Mouse (Mus musculus) lung, adult 10 weeks (tissue): ENCODE results near the gene Npb. TPM values are rescaled to one million over a fixed set of nuclear protein-coding genes. Genes with fewer than 3 reads are reported as not detected.

Experiments used
- polyA plus RNA-seq: library from polyadenylated mRNA; stranded (reverse); fragments of 350-450 nt; fragmentation: Illumina TruSeq; extraction: RNeasy Lipid Tissue Mini Kit (QIAGEN cat#74804); gene quantifications from one replicate; pipeline ENCODE4 v1.2.3, GENCODE M21; 2014; ENCODE audit warnings: low read depth, low replicate concordance; ENCODE audit not compliant: insufficient read depth

Gene Npb
- 1.3 TPM for polyA plus RNA-seq

GRCm38 (mm10) chr11:120608241-120609034 lies at the start of gene Npb:
TSS of gene Npb (plus strand) at chr11:120608477.

DNA sequence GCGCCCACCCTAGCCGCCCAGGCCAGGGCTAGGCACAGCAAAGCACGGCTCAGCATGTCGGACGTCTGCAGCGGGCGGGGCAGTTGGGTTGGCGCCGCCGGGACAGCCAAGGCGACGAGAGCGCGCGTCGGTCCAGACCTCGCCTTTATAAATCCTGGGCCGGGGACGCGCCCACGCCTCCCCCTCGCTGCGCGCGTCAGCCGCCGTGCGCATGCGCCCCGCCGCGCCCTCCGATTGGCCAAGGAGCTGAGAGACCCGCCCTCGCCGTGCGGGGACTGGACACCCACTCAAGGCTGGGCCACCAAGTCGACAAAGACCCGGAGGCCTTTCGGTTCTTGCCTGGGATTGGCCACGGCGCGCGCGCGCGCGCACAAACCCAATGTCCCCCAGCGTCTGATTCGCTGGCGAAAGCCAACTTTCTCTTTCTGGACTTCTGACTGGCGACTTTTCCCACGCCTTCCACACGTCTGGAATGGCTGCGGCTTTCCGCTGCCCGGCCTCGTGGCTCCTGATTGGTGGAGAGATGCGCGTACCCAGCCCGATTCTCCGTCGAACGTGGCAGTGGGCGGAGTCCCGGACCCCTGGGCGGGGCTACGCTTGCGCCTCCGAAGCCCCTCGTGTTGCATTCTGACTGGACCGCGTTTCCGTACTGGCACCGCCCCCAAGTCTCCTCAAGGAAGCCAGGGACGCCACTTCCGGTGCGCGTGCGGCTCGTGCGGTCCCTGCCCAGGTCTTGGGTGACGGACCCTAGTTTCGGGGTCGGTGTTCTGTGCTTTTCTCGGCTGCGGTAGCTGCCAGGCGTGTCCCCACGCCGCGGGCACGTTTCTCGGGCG lies 35.3 kb upstream of the Npb start, which contains the start of gene P4hb:
P4hb (minus strand) TSS at position 502 of the 833 bp plus-strand sequence.

DNA sequence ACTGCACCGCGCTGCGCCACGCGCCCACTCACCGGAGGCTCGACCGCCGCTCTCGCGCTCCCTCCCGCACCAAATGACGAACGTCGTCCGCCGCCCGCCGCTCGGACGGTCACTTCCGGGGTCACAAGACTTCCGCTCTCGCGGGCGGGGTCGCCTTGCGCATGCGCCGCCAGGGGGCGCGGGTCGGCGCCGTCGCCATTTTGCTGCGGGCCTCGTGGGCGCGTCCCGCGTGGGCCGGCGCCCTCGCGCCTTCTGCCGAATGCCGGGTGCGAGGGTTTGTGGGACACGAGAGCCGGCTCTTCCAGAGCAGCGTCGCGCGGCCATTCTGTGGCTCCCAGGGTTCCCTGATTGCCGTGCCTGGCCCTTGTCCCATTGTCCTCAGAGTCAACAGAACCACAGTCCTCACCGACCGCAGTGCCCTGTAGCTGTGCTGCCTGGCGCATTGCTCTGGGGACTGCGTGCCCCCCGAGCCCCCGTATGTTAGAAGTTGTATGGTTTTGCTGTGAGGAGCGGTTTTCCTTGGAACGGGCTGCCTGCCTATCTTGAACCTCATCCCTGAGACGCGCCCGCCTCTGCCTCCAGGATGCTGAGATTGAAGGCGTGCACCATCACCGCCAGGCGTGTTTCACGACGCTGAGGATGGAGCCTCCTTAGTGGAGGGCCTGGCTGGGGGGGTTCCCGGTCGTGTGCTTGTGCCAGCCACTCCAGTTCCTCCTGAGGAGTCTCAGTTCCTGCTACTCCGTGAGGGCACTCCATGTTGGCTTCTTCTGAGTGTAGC lies 26.6 kb upstream of the Npb start, which contains the start of gene Arhgdia:
Arhgdia (minus strand) TSS at position 135 of the 778 bp plus-strand sequence.

GRCm38 (mm10) chr11:120598283-120598989 lies 9.8 kb upstream of the Npb start, which contains the start of the genes Alyref and Anapc11:
TSS of gene Alyref (minus strand) at chr11:120598365.
TSS of gene Anapc11 (plus strand) at chr11:120598421.

GRCm38 (mm10) chr11:120617519-120618112 lies 9.3 kb downstream of the Npb start, which contains the start of gene Pcyt2:
TSS of gene Pcyt2 (minus strand) at chr11:120617936.

GRCm38 (mm10) chr11:120625152-120625775 lies 17.0 kb downstream of the Npb start, which contains the start of gene Sirt7:
TSS of gene Sirt7 (minus strand) at chr11:120625240.

GRCm38 (mm10) chr11:120633520-120634343 lies 25.5 kb downstream of the Npb start, which contains the start of gene Mafg:
TSS of gene Mafg (minus strand) at chr11:120633600.

DNA sequence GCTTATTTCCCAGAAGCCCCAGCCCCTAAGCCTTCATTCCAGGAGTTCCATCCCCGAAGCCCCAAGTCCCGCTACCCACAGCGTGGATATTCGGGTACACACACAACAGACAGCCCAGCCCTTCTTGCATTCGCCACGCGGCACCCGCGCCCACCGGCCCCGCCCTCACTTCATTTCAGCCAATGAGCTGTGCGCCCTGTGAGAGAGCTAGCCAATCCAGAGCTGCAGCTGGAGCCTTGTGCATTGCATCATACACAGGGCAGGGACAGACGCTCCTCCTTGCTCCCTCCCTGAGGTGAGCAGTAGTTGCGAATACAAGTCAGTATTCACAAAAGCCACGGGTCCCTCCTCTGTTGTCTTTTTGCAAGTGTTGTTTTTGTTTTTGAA lies 35.3 kb downstream of the Npb start, which contains the start of gene Pycr1:
Pycr1 (minus strand) TSS at position 169 of the 387 bp plus-strand sequence.

GRCm38 (mm10) chr11:120648001-120648476 lies 39.8 kb downstream of the Npb start, which contains the start of gene Myadml2:
TSS of gene Myadml2 (minus strand) at chr11:120648158.

Other genes starting within 250 kb of the Npb start
- 0.33 TPM for gene Fscn2, start 246.9 kb upstream of the Npb start, polyA plus RNA-seq
- 10.2 TPM for gene Faap100, start 229.7 kb upstream of the Npb start, polyA plus RNA-seq
- gene Nploc4, start 170.8 kb upstream of the Npb start, polyA plus RNA-seq = 19.5 TPM
- gene Tspan10, start 165.8 kb upstream of the Npb start, polyA plus RNA-seq = not detected
- not detected for gene Pde6g, start 155.0 kb upstream of the Npb start, polyA plus RNA-seq
- 13.4 TPM for gene Oxld1, start 150.4 kb upstream of the Npb start, polyA plus RNA-seq
- gene Ccdc137, start 150.4 kb upstream of the Npb start, polyA plus RNA-seq = 13.6 TPM
- 10.8 TPM for gene Arl16, start 140.9 kb upstream of the Npb start, polyA plus RNA-seq
- gene Mrpl12, start 123.9 kb upstream of the Npb start, polyA plus RNA-seq = 65.4 TPM
- 42.5 TPM for gene Slc25a10, start 116.6 kb upstream of the Npb start, polyA plus RNA-seq
- 0.15 TPM for gene Gcgr, start 77.8 kb upstream of the Npb start, polyA plus RNA-seq
- gene Mcrip1, start 58.8 kb upstream of the Npb start, polyA plus RNA-seq = 138 TPM
- gene Ppp1r27, start 57.3 kb upstream of the Npb start, polyA plus RNA-seq = not detected
- 289 TPM for gene P4hb, start 35.2 kb upstream of the Npb start, polyA plus RNA-seq
- gene Arhgdia, start 26.9 kb upstream of the Npb start, polyA plus RNA-seq = 361 TPM
- 49.0 TPM for gene Alyref, start 10.1 kb upstream of the Npb start, polyA plus RNA-seq
- gene Anapc11, start 10.1 kb upstream of the Npb start, polyA plus RNA-seq = 82.6 TPM
- gene Pcyt2, start 9.5 kb downstream of the Npb start, polyA plus RNA-seq = 51.7 TPM
- 39.1 TPM for gene Sirt7, start 16.8 kb downstream of the Npb start, polyA plus RNA-seq
- 17.0 TPM for gene Mafg, start 25.1 kb downstream of the Npb start, polyA plus RNA-seq
- 1.4 TPM for gene Pycr1, start 35.3 kb downstream of the Npb start, polyA plus RNA-seq
- 1.6 TPM for gene Myadml2, start 39.7 kb downstream of the Npb start, polyA plus RNA-seq
- gene Notum, start 52.7 kb downstream of the Npb start, polyA plus RNA-seq = 8.1 TPM
- gene Aspscr1, start 64.5 kb downstream of the Npb start, polyA plus RNA-seq = 44.2 TPM
- 82.4 TPM for gene Cenpx, start 105.3 kb downstream of the Npb start, polyA plus RNA-seq
- 15.4 TPM for gene Lrrc45, start 105.4 kb downstream of the Npb start, polyA plus RNA-seq
- 44.3 TPM for gene Rac3, start 113.0 kb downstream of the Npb start, polyA plus RNA-seq
- gene Dcxr, start 118.8 kb downstream of the Npb start, polyA plus RNA-seq = 185 TPM
- 5,777 TPM for gene Cbr2, start 123.6 kb downstream of the Npb start, polyA plus RNA-seq
- 0.87 TPM for gene Hmga1b, start 154.3 kb downstream of the Npb start, polyA plus RNA-seq
- gene Rfng, start 175.7 kb downstream of the Npb start, polyA plus RNA-seq = 18.4 TPM
- 62.0 TPM for gene Gps1, start 175.8 kb downstream of the Npb start, polyA plus RNA-seq
- 23.6 TPM for gene Dus1l, start 187.9 kb downstream of the Npb start, polyA plus RNA-seq
- 145 TPM for gene Fasn, start 216.1 kb downstream of the Npb start, polyA plus RNA-seq